Mouse (Mus musculus) kidney, adult 2 months (tissue): ENCODE results near the gene Hcar1. TPM values are rescaled to one million over a fixed set of nuclear protein-coding genes. Genes with fewer than 3 reads are reported as not detected.

ENCODE experiments used
- DNase-seq: peaks from one replicate; pipeline ENCODE4 v3.0.0; 2021
- H3K27ac ChIP-seq: fragments of 200-500 bp; 2 replicates; pipeline ENCODE4 v1.5.1; 2012; ENCODE audit warnings: low read depth, low read length, control low read depth, inconsistent platforms; ENCODE audit not compliant: insufficient read depth
- H3K27me3 ChIP-seq: fragments of 200-500 bp; replicated peaks from 2 replicates; pipeline ENCODE4 v1.6.1; 2012; ENCODE audit warnings: mild to moderate bottlenecking, moderate library complexity, low read length, inconsistent platforms; ENCODE audit not compliant: control insufficient read depth, insufficient read depth
- H3K36me3 ChIP-seq: fragments of 200-500 bp; 2 replicates; pipeline ENCODE4 v1.6.1; 2012; ENCODE audit warnings: mild to moderate bottlenecking, moderate library complexity, low read length, inconsistent platforms; ENCODE audit not compliant: control insufficient read depth, insufficient read depth
- H3K4me1 ChIP-seq: fragments of 200-500 bp; 2 replicates; pipeline ENCODE4 v1.6.1; 2011; ENCODE audit warnings: low read length; ENCODE audit not compliant: control insufficient read depth, insufficient read depth
- H3K4me3 ChIP-seq: fragments of 200-500 bp; 2 replicates; pipeline ENCODE4 v1.5.1; 2011; ENCODE audit warnings: mild to moderate bottlenecking, low read depth, low read length, control low read depth; ENCODE audit not compliant: insufficient read depth
- CTCF ChIP-seq: fragments of 200-500 bp; conservative IDR thresholded peaks from 2 replicates; pipeline ENCODE4 v1.5.1; 2011; ENCODE audit warnings: low read depth, mild to moderate bottlenecking, control low read depth, low read length, moderate library complexity, mixed read lengths; ENCODE audit not compliant: insufficient read depth, insufficient read length
- POLR2A ChIP-seq: fragments of 200-500 bp; IDR thresholded peaks from one replicate; pipeline ENCODE4 v1.6.1; 2011; ENCODE audit warnings: low read depth, low read length, control low read depth
- WGBS: fragments of 180-500 bp; shearing (Covaris S2); methylation state at CpG from one replicate; pipeline ENCODE4 v1.1.7; 2018; 5-methylcytosine and 5-hydroxymethylcytosine counted together
- polyA plus RNA-seq: library from polyadenylated mRNA; depleted of rRNA; stranded (reverse); fragments of >200 nt; gene quantifications from 2 replicates; pipeline ENCODE4 v1.2.3, GENCODE M21; 2012; rRNA removed

Hcar1 gene
- polyA plus RNA-seq, 1 experiment = 11.1 TPM

DNA sequence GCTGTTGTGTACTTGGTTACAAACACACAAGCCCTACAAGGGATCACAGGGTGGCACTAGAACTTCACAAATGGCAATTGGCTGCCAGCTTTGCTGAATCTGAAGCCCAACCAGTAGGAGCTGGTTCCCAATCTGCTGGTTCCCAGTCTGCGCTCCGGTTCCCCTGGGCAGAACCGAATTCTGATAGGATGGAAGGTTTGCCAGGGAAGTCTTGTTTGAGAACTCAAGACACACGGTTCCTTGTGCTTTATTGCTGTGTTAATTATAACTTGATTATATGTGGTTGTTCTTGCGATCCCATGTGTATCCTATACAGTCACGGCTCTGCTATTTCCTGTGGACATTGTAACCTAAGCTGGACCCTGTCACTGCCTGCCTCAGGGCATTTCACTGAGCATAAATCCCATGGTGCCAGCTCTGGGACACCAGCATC, 52.1 kb downstream of the Hcar1 start:
- Histone ChIP-seq H3K4me1 (no peaks in the 10 kb centered on the region), H3K27me3 (no peaks in the 10 kb centered on the region), H3K4me3 (no peak overlapping the region), H3K27ac (no peak overlapping the region), H3K36me3 (no peaks in the 10 kb centered on the region)
- 20% methylated on average over 6 of the region's 6 CpGs for WGBS
- TF ChIP-seq POLR2A = no peak
- peak; percentile 71 for TF ChIP-seq CTCF
- peak; percentile 75 for DNase-seq

Other genes with a start within 250 kb of the Hcar1 start
- 19.0 and 24.4 TPM in 2 replicates for gene Clip1, start 195.4 kb downstream of the Hcar1 start, polyA plus RNA-seq
- 24.3 and 26.1 TPM in 2 replicates for gene Zcchc8, start 158.9 kb downstream of the Hcar1 start, polyA plus RNA-seq
- 9.3 and 13.0 TPM in 2 replicates for gene Rsrc2, start 130.6 kb downstream of the Hcar1 start, polyA plus RNA-seq
- 0.71 and 0.77 TPM in 2 replicates for gene Kntc1, start 130.3 kb downstream of the Hcar1 start, polyA plus RNA-seq
- 1.9 and 2.6 TPM in 2 replicates for gene Hcar2, start 14.5 kb downstream of the Hcar1 start, polyA plus RNA-seq
- gene Denr, start 27.2 kb upstream of the Hcar1 start, polyA plus RNA-seq = 22.6 and 41.0 TPM in 2 replicates
- 0.56 and 0.64 TPM in 2 replicates for gene Gm43518, start 47.4 kb upstream of the Hcar1 start, polyA plus RNA-seq
- gene Ccdc62, start 50.7 kb upstream of the Hcar1 start, polyA plus RNA-seq = 3.7 and 4.1 TPM in 2 replicates
- gene Hip1r, start 93.6 kb upstream of the Hcar1 start, polyA plus RNA-seq = 18.3 and 19.2 TPM in 2 replicates
- gene Vps37b, start 152.2 kb upstream of the Hcar1 start, polyA plus RNA-seq = 22.6 and 24.1 TPM in 2 replicates
- 8.1 and 8.5 TPM in 2 replicates for gene Abcb9, start 215.8 kb upstream of the Hcar1 start, polyA plus RNA-seq
- 54.9 and 71.9 TPM in 2 replicates for gene Ogfod2, start 232.3 kb upstream of the Hcar1 start, polyA plus RNA-seq
- 28.9 and 31.5 TPM in 2 replicates for gene Arl6ip4, start 236.1 kb upstream of the Hcar1 start, polyA plus RNA-seq